11 mouse cellular contexts compared by ENCODE assay signal in the genomic region with DNA sequence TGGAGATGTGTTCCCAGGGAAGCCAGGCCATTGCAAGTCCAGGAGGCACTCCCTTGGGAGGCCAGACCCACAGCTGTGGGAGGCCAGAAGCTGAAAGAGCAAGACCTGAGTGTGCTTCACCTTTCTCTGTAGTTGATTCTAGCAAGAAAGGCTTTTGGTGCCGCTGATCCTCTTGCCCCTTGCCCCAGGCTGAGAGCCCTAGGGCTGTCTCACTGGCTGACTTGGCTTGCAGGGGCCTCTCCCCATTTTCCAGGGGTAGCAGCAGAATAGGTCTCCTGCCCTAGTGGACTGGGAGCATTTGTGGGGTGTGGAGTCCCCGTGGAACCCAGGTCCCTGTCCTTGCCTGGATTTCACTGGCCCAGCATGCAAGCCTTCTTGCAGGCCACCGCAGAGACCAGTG. TPM values are rescaled to one million over a fixed set of nuclear protein-coding genes. Genes with fewer than 3 reads are reported as not detected.
A peak's percentile ranks its signal among the peaks of the same experiment; 100 is the strongest.
DNase-seq lines count a peak whose midpoint lies in the region; ATAC-seq and TF ChIP-seq lines count a peak whose summit lies in the region.
"Had no signal": no experiment of that assay in that cellular context is flagged by ENCODE, and none has a peak within 500 bp of the region (broad histone marks: within the 10 kb centered on the region; RNA-seq: fewer than 3 reads in every experiment).

No protein-coding gene starts in this region.

- 18% methylated on average over 3 of the region's 3 CpGs for WGBS in heart, embryonic 11.5 days (ENCODE audit: insufficient replicate concordance)
- 29% methylated on average over 3 of the region's 3 CpGs for WGBS in neural tube, embryonic 11.5 days
- 9% methylated on average over 3 of the region's 3 CpGs for WGBS in limb, embryonic 14.5 days
- WGBS in stomach, postnatal 0 days = 43% methylated on average over 3 of the region's 3 CpGs

- no peaks in the 10 kb centered on the region for H3K9me3 ChIP-seq in heart, embryonic 11.5 days (replicated peaks; ENCODE audit: control insufficient read depth, low read length)
- H3K9me3 ChIP-seq in neural tube, embryonic 11.5 days (ENCODE audit: control insufficient read depth, low read length) = no peaks in the 10 kb centered on the region
- no peaks in the 10 kb centered on the region for H3K9me3 ChIP-seq in limb, embryonic 14.5 days (ENCODE audit: control insufficient read depth, low read length)
- H3K9me3 ChIP-seq in stomach, postnatal 0 days (ENCODE audit: control insufficient read depth, low read length) = no peaks in the 10 kb centered on the region

- no peak for TF ChIP-seq POLR2A in limb, embryonic 14.5 days (IDR thresholded peaks at IDR 0.05; ENCODE audit: borderline replicate concordance, extremely low read depth, insufficient read depth, insufficient read length)

- no peaks in the 10 kb centered on the region for H3K36me3 ChIP-seq in heart, embryonic 11.5 days (ENCODE audit: control insufficient read depth, insufficient read depth, low read length)
- H3K36me3 ChIP-seq in neural tube, embryonic 11.5 days (ENCODE audit: control insufficient read depth, insufficient read depth, low read length) = no peaks in the 10 kb centered on the region
- no peaks in the 10 kb centered on the region for H3K36me3 ChIP-seq in limb, embryonic 14.5 days (ENCODE audit: control insufficient read depth, insufficient read depth, low read length)
- no peaks in the 10 kb centered on the region for H3K36me3 ChIP-seq in stomach, postnatal 0 days (ENCODE audit: control insufficient read depth, insufficient read depth, low read length)

- H3K27ac ChIP-seq in heart, embryonic 11.5 days (ENCODE audit: low read depth, low read length) = peak overlapping the region; percentile 65
- peak overlapping the region; percentile 60 for H3K27ac ChIP-seq in neural tube, embryonic 11.5 days (ENCODE audit: low read depth, low read length)
- no peak overlapping the region for H3K27ac ChIP-seq in limb, embryonic 14.5 days (replicated peaks; ENCODE audit: low read depth, low read length)
- H3K27ac ChIP-seq in stomach, postnatal 0 days (replicated peaks) = peak overlapping the region; percentile 61; the same call in 1 of the 2 replicates

- no peak for TF ChIP-seq CTCF in stomach, postnatal 0 days (IDR thresholded peaks at IDR 0.05; ENCODE audit: low read depth)

- DNase-seq in heart, adult 8-10 months (ENCODE audit: low spot score) = no peak
- no peak for DNase-seq in neural tube, embryonic 11.5 days (ENCODE audit: low spot score)
- DNase-seq in neural tube, embryonic 10.5 days (ENCODE audit: extremely low spot score, low spot score) = no peak
- DNase-seq in limb, embryonic 14.5 days (ENCODE audit: low spot score) = no peak
- no peak for DNase-seq in stomach, postnatal 0 days (ENCODE audit: low spot score)
- no peak for DNase-seq in adrenal gland, adult (ENCODE audit: inconsistent age in 2 of 2, low spot score in 1 of 2)
- DNase-seq in lung, postnatal 36 days = no peak
- DNase-seq: B cell, adult 2 months; cerebellum, adult 9-10 months had no signal

- 0 out of 2 replicates have a peak, but pooled peaks cover 6% of the 10 kb centered on the region for H3K27me3 ChIP-seq in heart, embryonic 11.5 days (ENCODE audit: control insufficient read depth, insufficient read depth, low read length)
- H3K27me3 ChIP-seq in neural tube, embryonic 11.5 days (ENCODE audit: control insufficient read depth, insufficient read depth, low read length) = 0 out of 2 replicates have a peak, but pooled peaks cover 4% of the 10 kb centered on the region
- peaks cover 10% of the 10 kb centered on the region; the same call in 1 of the 2 replicates for H3K27me3 ChIP-seq in limb, embryonic 14.5 days (ENCODE audit: control insufficient read depth, insufficient read depth, low read length)
- H3K27me3 ChIP-seq in stomach, postnatal 0 days (ENCODE audit: control insufficient read depth, insufficient read depth, low read length) = no peaks in the 10 kb centered on the region

- peak overlapping the region; percentile 70 for H3K9ac ChIP-seq in heart, embryonic 11.5 days (ENCODE audit: low read depth, low read length)
- H3K9ac ChIP-seq in neural tube, embryonic 11.5 days (ENCODE audit: low read length) = peak overlapping the region; percentile 55
- peak overlapping the region; percentile 54 for H3K9ac ChIP-seq in limb, embryonic 14.5 days (ENCODE audit: low read depth, low read length, severe bottlenecking)
- H3K9ac ChIP-seq in stomach, postnatal 0 days (ENCODE audit: low read length) = peak overlapping the region; percentile 45

- ATAC-seq in heart, embryonic 11.5 days (replicated peaks; ENCODE audit: insufficient number of reproducible peaks, low FRiP score, low TSS enrichment) = no peak
- ATAC-seq in neural tube, embryonic 11.5 days (ENCODE audit: insufficient read depth, low FRiP score, low TSS enrichment) = no peak
- no peak for ATAC-seq in limb, embryonic 14.5 days (ENCODE audit: low FRiP score, low read depth)
- ATAC-seq in stomach, postnatal 0 days (ENCODE audit: low FRiP score, low TSS enrichment) = no peak
- ATAC-seq: activated CD4-positive, CD25-positive, alpha-beta regulatory T cell, adult 4 months had no signal

- peak overlapping the region; percentile 69 for H3K4me2 ChIP-seq in heart, embryonic 11.5 days
- H3K4me2 ChIP-seq in neural tube, embryonic 11.5 days (ENCODE audit: low read depth) = peak overlapping the region; percentile 54
- peak overlapping the region; percentile 80 for H3K4me2 ChIP-seq in limb, embryonic 14.5 days (replicated peaks; ENCODE audit: low read depth, low read length, severe bottlenecking)
- H3K4me2 ChIP-seq in stomach, postnatal 0 days (replicated peaks; ENCODE audit: low read depth) = peak overlapping the region; percentile 62

- TF ChIP-seq EP300 in stomach, postnatal 0 days (optimal IDR thresholded peaks at IDR 0.05) = no peak

- H3K4me3 ChIP-seq in heart, embryonic 11.5 days (ENCODE audit: low read depth, low read length) = peak overlapping the region; percentile 39
- peak overlapping the region; percentile 31 for H3K4me3 ChIP-seq in neural tube, embryonic 11.5 days (ENCODE audit: low read depth, low read length)
- H3K4me3 ChIP-seq in limb, embryonic 14.5 days (replicated peaks; ENCODE audit: low read length) = peak overlapping the region; percentile 46
- no peak overlapping the region for H3K4me3 ChIP-seq in stomach, postnatal 0 days (ENCODE audit: low read depth, low read length)

- H3K4me1 ChIP-seq in heart, embryonic 11.5 days (ENCODE audit: control insufficient read depth, insufficient read depth, low read length) = peaks cover 37% of the 10 kb centered on the region
- H3K4me1 ChIP-seq in neural tube, embryonic 11.5 days (ENCODE audit: control insufficient read depth, insufficient read depth, low read length) = peaks cover 23% of the 10 kb centered on the region
- peaks cover 22% of the 10 kb centered on the region for H3K4me1 ChIP-seq in limb, embryonic 14.5 days (ENCODE audit: control insufficient read depth, insufficient read depth, low read length)
- H3K4me1 ChIP-seq in stomach, postnatal 0 days (replicated peaks; ENCODE audit: control insufficient read depth, insufficient read depth) = peaks cover 8% of the 10 kb centered on the region; the same call in 1 of the 2 replicates

RNA-seq across cellular contexts. Expression of gene Myl7, which starts 2.7 kb away (rescaled TPM):
- 7,501 and 8,192 TPM in 2 replicates for polyA plus RNA-seq in heart, embryonic 11.5 days (2014; fragmentation: Nextera tagmentation; extraction: Ambion mirVana)
- total RNA-seq in heart, adult 8-10 months (2022) = 100 to 1,000 TPM; 455 to 787 (median 725) TPM
- 3.9 and 16.9 TPM in 2 replicates for polyA plus RNA-seq in neural tube, embryonic 11.5 days (2014; fragmentation: Nextera tagmentation; extraction: Ambion mirVana)
- polyA plus RNA-seq in limb, embryonic 14.5 days (2012; rRNA removed) = 0.19 and 0.36 TPM in 2 replicates
- polyA plus RNA-seq in limb, embryonic 14.5 days (2014; fragmentation: Nextera tagmentation; extraction: Ambion mirVana) = 0.92 and 1.00 TPM in 2 replicates
- polyA plus RNA-seq in stomach, postnatal 0 days (2015; fragmentation: Nextera tagmentation; extraction: Ambion mirVana) = 147 and 150 TPM in 2 replicates
- polyA plus RNA-seq: activated CD4-positive, CD25-positive, alpha-beta regulatory T cell, adult 4 months had no signal

RNA-seq across cellular contexts. Expression of gene Pold2, which starts 23.2 kb away (rescaled TPM):
- 86.8 and 95.2 TPM in 2 replicates for polyA plus RNA-seq in heart, embryonic 11.5 days (2014; fragmentation: Nextera tagmentation; extraction: Ambion mirVana)
- 10 to 100 TPM; 33.1 to 50.4 (median 39.8) TPM for total RNA-seq in heart, adult 8-10 months (2022)
- 92.5 and 102 TPM in 2 replicates for polyA plus RNA-seq in neural tube, embryonic 11.5 days (2014; fragmentation: Nextera tagmentation; extraction: Ambion mirVana)
- 158 and 206 TPM in 2 replicates for polyA plus RNA-seq in limb, embryonic 14.5 days (2012; rRNA removed)
- 95.7 and 95.8 TPM in 2 replicates for polyA plus RNA-seq in limb, embryonic 14.5 days (2014; fragmentation: Nextera tagmentation; extraction: Ambion mirVana)
- polyA plus RNA-seq in stomach, postnatal 0 days (2015; fragmentation: Nextera tagmentation; extraction: Ambion mirVana) = 49.3 and 51.1 TPM in 2 replicates

RNA-seq across cellular contexts. Expression of gene Aebp1, which starts 39.6 kb away (rescaled TPM):
- polyA plus RNA-seq in heart, embryonic 11.5 days (2014; fragmentation: Nextera tagmentation; extraction: Ambion mirVana) = 21.4 and 27.7 TPM in 2 replicates
- 10 to 100 TPM; 14.9 to 28.0 (median 19.4) TPM for total RNA-seq in heart, adult 8-10 months (2022)
- polyA plus RNA-seq in neural tube, embryonic 11.5 days (2014; fragmentation: Nextera tagmentation; extraction: Ambion mirVana) = 8.9 and 9.7 TPM in 2 replicates
- 60.6 and 70.9 TPM in 2 replicates for polyA plus RNA-seq in limb, embryonic 14.5 days (2012; rRNA removed)
- 51.7 and 53.7 TPM in 2 replicates for polyA plus RNA-seq in limb, embryonic 14.5 days (2014; fragmentation: Nextera tagmentation; extraction: Ambion mirVana)
- polyA plus RNA-seq in stomach, postnatal 0 days (2015; fragmentation: Nextera tagmentation; extraction: Ambion mirVana) = 19.6 and 21.9 TPM in 2 replicates

RNA-seq across cellular contexts. Expression of gene Gck, which starts 48.6 kb away (rescaled TPM):
- 2.0 and 2.6 TPM in 2 replicates for polyA plus RNA-seq in heart, embryonic 11.5 days (2014; fragmentation: Nextera tagmentation; extraction: Ambion mirVana)
- 10 to 100 TPM; 15.2 to 30.8 (median 18.1) TPM for total RNA-seq in heart, adult 8-10 months (2022)
- 0.88 and 1.4 TPM in 2 replicates for polyA plus RNA-seq in neural tube, embryonic 11.5 days (2014; fragmentation: Nextera tagmentation; extraction: Ambion mirVana)
- 0.83 and 1.7 TPM in 2 replicates for polyA plus RNA-seq in limb, embryonic 14.5 days (2012; rRNA removed)
- polyA plus RNA-seq in limb, embryonic 14.5 days (2014; fragmentation: Nextera tagmentation; extraction: Ambion mirVana) = 0.74 and 2.6 TPM in 2 replicates
- 1.9 and 2.0 TPM in 2 replicates for polyA plus RNA-seq in stomach, postnatal 0 days (2015; fragmentation: Nextera tagmentation; extraction: Ambion mirVana)
- polyA plus RNA-seq: activated CD4-positive, CD25-positive, alpha-beta regulatory T cell, adult 4 months had no signal

RNA-seq across cellular contexts. Expression of gene Ykt6, which starts 54.2 kb away (rescaled TPM):
- 19.3 and 25.4 TPM in 2 replicates for polyA plus RNA-seq in heart, embryonic 11.5 days (2014; fragmentation: Nextera tagmentation; extraction: Ambion mirVana)
- total RNA-seq in heart, adult 8-10 months (2022) = 10 to 100 TPM; 54.8 to 67.3 (median 62.1) TPM
- polyA plus RNA-seq in neural tube, embryonic 11.5 days (2014; fragmentation: Nextera tagmentation; extraction: Ambion mirVana) = 32.3 and 32.6 TPM in 2 replicates
- 79.0 and 81.0 TPM in 2 replicates for polyA plus RNA-seq in limb, embryonic 14.5 days (2012; rRNA removed)
- polyA plus RNA-seq in limb, embryonic 14.5 days (2014; fragmentation: Nextera tagmentation; extraction: Ambion mirVana) = 33.2 and 34.8 TPM in 2 replicates
- 47.0 and 47.7 TPM in 2 replicates for polyA plus RNA-seq in stomach, postnatal 0 days (2015; fragmentation: Nextera tagmentation; extraction: Ambion mirVana)

Comparison
In these comparisons a context has a peak if more than half of its experiments do, and no peak if none do; other contexts are left out.
1. RNA of gene Myl7, which starts 2.7 kb away (polyA plus RNA-seq): 7,501 to 8,192 TPM in heart, embryonic 11.5 days; 147 to 150 TPM in stomach, postnatal 0 days, 3.9 to 16.9 TPM in neural tube, embryonic 11.5 days and 0.19 to 1.00 TPM in limb, embryonic 14.5 days; every median in the first group is over 10 times any median in the second.
2. Peak in every context shown above with its lines, with median percentiles within 50 percentile points of each other: H3K4me2 ChIP-seq and H3K9ac ChIP-seq.